Mouse (Mus musculus): ENCODE data around the gene Adgrl3.

- no peak for TF ChIP-seq CTCF (conservative IDR thresholded peaks at IDR 0.05; ENCODE audit: insufficient read depth, insufficient read length, low read depth, low read length)
- no peak for TF ChIP-seq POLR2A (IDR thresholded peaks at IDR 0.05; ENCODE audit: low read depth, low read length)
These were observed 594.7 kb downstream of the Adgrl3 start for GRCm38 (mm10) chr5:81614674-81615073.
